Mouse (Mus musculus): Measurements from ENCODE around the gene Dlat.

- TF ChIP-seq CTCF (conservative IDR thresholded peaks at IDR 0.05; ENCODE audit: low read length): no peak
- TF ChIP-seq NANOG (IDR thresholded peaks at IDR 0.05; ENCODE audit: borderline replicate concordance, low read length): no peak
Observed at GRCm38 (mm10) chr9:50603998-50604324, 55.6 kb downstream of the Dlat start.
